Mouse (Mus musculus) hindbrain, embryonic 14.5 days (tissue): ENCODE measurements around the gene Ddx31. TPM values are rescaled to one million over a fixed set of nuclear protein-coding genes. Genes with fewer than 3 reads are reported as not detected.

ENCODE experiments used
- ATAC-seq: fragments of 200-750 bp; cut with Nextera tagmentation; 2 replicates; pipeline ENCODE4 v1.8.0; 2017; ENCODE audit warnings: moderate number of reproducible peaks, mild to moderate bottlenecking, moderate TSS enrichment, moderate library complexity; ENCODE audit not compliant: low FRiP score
- DNase-seq: peaks from one replicate; pipeline ENCODE4 v3.0.0-alpha.2; 2015; ENCODE audit warnings: low spot score
- H3K27ac ChIP-seq: fragments of 300-500 bp; sonication (generic); 2 replicates; pipeline ENCODE4 v1.5.1; 2014; ENCODE audit warnings: mild to moderate bottlenecking, moderate library complexity
- H3K27me3 ChIP-seq: fragments of 300-500 bp; sonication (generic); 2 replicates; pipeline ENCODE4 v1.6.1; 2014; ENCODE audit warnings: mild to moderate bottlenecking, low read length, mixed read lengths; ENCODE audit not compliant: control insufficient read depth, insufficient read depth
- H3K36me3 ChIP-seq: fragments of 300-500 bp; sonication (generic); replicated peaks from 2 replicates; pipeline ENCODE4 v1.6.1; 2014; ENCODE audit not compliant: control insufficient read depth, insufficient read depth
- H3K4me1 ChIP-seq: fragments of 300-500 bp; sonication (generic); replicated peaks from 2 replicates; pipeline ENCODE4 v1.6.1; 2014; ENCODE audit warnings: antibody characterized with exemption, low read length, mixed read lengths; ENCODE audit not compliant: control insufficient read depth, insufficient read depth
- H3K4me2 ChIP-seq: fragments of 300-500 bp; sonication (generic); replicated peaks from 2 replicates; pipeline ENCODE4 v1.6.1; 2014; ENCODE audit warnings: mild to moderate bottlenecking, moderate library complexity
- H3K4me3 ChIP-seq: fragments of 300-500 bp; sonication (generic); replicated peaks from 2 replicates; pipeline ENCODE4 v1.5.1; 2014; ENCODE audit warnings: mild to moderate bottlenecking, low read length
- H3K9ac ChIP-seq: fragments of 300-500 bp; sonication (generic); 2 replicates; pipeline ENCODE4 v1.6.1; 2014
- H3K9me3 ChIP-seq: fragments of 300-500 bp; sonication (generic); 2 replicates; pipeline ENCODE4 v1.6.1; 2016; ENCODE audit warnings: low read length; ENCODE audit not compliant: control insufficient read depth
- WGBS: fragments of 180-500 bp; shearing (Covaris S2); extraction: QIAGEN DNeasy Blood & Tissue Kit; methylation state at CpG from one replicate; pipeline ENCODE4 v1.1.7; 2014; 5-methylcytosine and 5-hydroxymethylcytosine counted together
- polyA plus RNA-seq: library from polyadenylated mRNA; unstranded; fragments of >200 nt; fragmentation: Nextera tagmentation; extraction: Ambion mirVana; gene quantifications from 2 replicates; pipeline ENCODE4 v1.2.1, GENCODE M21; 2014

Ddx31 gene
- polyA plus RNA-seq, 1 experiment from 2014 or later, result 14.3 TPM

DNA sequence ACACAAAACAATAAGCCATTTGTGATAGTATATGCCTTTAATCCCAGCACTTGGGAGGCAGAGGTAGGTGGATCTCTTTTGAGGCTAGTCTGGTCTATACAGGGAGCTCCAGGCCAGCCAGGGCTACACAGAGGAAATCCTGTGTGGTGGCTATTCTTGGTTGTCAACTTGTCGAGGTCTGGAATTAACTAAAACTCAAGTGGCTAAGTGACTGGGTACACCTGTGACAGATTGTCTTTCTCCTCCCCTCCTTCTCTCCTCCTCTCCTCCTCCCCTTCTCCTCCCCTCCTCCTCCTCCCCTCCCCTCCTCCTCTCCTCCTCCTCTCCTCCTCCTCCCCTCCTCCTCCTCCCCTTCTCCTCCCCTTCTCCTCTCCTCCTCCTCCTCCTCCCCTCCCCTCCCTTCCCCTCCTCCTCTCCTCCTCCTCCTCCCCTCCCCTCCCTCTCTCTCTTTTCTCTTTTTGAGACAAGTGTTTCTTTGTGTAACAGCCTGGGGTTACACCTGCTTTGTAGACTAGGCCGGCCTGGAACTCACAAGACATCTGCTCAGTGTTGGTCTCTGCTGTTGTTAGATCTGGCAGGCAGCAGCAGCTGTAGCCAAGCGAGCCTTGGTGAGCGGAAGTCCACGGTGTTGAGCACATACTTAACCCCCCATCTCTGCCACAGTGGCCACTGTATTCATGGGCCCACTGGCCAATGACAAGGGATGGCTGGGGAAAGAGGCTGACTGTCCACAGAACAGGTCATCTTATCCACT is 29.8 kb upstream of the Ddx31 start:
- no peaks in the 10 kb centered on the region for H3K4me1 ChIP-seq
- no peaks in the 10 kb centered on the region for H3K36me3 ChIP-seq
- H3K4me3 ChIP-seq, result no peak overlapping the region
- H3K9me3 ChIP-seq, result no peaks in the 10 kb centered on the region
- H3K27me3 ChIP-seq, result no peaks in the 10 kb centered on the region
- no peak overlapping the region for H3K9ac ChIP-seq
- ATAC-seq, result no peak
- H3K27ac ChIP-seq, result no peak overlapping the region
- 44% methylated on average over 5 of the region's 5 CpGs for whole genome bisulfite sequencing
- no peak for DNase-seq
- H3K4me2 ChIP-seq, result no peak overlapping the region

- no peak for ATAC-seq
- no peaks in the 10 kb centered on the region for H3K27me3 ChIP-seq
- peaks cover 6% of the 10 kb centered on the region for H3K36me3 ChIP-seq
- no peak for DNase-seq
- H3K27ac ChIP-seq, result no peak overlapping the region
- H3K9ac ChIP-seq, result no peak overlapping the region
- no peak overlapping the region for H3K4me3 ChIP-seq
- H3K9me3 ChIP-seq, result no peaks in the 10 kb centered on the region
- no peaks in the 10 kb centered on the region for H3K4me1 ChIP-seq
- no peak overlapping the region for H3K4me2 ChIP-seq
- 81% methylated on average over 4 of the region's 4 CpGs for WGBS
Observed at GRCm38 (mm10) chr2:28818866-28819265, 21.3 kb upstream of the Ddx31 start.

- Histone ChIP-seq H3K36me3 (peaks cover 92% of the 10 kb centered on the region), H3K9me3 (no peaks in the 10 kb centered on the region), H3K27me3 (no peaks in the 10 kb centered on the region), H3K4me2 (no peak overlapping the region), H3K9ac (no peak overlapping the region), H3K27ac (no peak overlapping the region), H3K4me1 (no peaks in the 10 kb centered on the region), H3K4me3 (no peak overlapping the region)
- 49% methylated on average over 4 of the region's 4 CpGs for WGBS
- ATAC-seq, result no peak
- DNase-seq, result no peak
Observed at GRCm38 (mm10) chr2:28829265-28829664, 10.9 kb upstream of the Ddx31 start.

DNA sequence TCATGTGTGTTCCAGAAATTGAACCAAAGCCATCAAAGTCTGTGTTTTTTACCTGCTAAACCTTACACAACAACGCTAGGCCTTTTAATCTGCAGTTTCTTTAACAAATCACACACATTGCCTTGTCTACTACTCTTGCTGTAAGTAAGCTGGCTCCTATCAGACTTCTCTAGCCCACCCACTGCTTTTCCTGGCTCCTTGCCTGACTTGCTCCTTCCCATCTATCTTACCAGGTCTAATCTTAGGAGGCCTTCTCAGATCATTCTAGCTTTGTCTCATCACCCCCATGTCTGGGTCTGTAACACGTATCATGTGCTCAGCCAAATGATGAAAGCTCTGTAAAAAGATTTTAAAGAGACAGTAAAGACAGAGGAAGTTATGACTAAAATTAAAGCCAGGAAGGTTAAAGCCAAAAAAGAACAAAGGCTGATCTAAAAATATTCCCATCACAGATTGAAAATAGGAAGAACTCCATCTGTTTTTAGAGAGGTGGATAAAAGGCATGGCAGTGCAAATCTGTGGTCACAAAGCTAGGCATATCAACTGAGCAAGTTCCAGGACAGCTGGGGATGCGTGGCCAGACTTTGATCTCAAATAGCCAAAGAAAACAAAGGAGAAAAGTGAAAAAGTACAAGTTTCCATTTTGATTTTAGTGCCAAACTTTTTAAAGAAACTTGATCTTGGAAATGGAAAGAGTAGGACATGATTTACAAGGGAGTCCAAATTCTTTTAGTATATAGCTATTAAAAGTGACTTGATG is 3.8 kb upstream of the Ddx31 start:
- H3K4me3 ChIP-seq, result no peak overlapping the region
- H3K27me3 ChIP-seq, result no peaks in the 10 kb centered on the region
- ATAC-seq, result no peak
- H3K36me3 ChIP-seq, result peaks cover 40% of the 10 kb centered on the region
- no peak overlapping the region for H3K9ac ChIP-seq
- H3K27ac ChIP-seq, result no peak overlapping the region
- 80% methylated on average over 3 of the region's 3 CpGs for WGBS
- H3K4me2 ChIP-seq, result no peak overlapping the region
- no peaks in the 10 kb centered on the region for H3K9me3 ChIP-seq
- H3K4me1 ChIP-seq, result peaks cover 33% of the 10 kb centered on the region
- no peak for DNase-seq

DNA sequence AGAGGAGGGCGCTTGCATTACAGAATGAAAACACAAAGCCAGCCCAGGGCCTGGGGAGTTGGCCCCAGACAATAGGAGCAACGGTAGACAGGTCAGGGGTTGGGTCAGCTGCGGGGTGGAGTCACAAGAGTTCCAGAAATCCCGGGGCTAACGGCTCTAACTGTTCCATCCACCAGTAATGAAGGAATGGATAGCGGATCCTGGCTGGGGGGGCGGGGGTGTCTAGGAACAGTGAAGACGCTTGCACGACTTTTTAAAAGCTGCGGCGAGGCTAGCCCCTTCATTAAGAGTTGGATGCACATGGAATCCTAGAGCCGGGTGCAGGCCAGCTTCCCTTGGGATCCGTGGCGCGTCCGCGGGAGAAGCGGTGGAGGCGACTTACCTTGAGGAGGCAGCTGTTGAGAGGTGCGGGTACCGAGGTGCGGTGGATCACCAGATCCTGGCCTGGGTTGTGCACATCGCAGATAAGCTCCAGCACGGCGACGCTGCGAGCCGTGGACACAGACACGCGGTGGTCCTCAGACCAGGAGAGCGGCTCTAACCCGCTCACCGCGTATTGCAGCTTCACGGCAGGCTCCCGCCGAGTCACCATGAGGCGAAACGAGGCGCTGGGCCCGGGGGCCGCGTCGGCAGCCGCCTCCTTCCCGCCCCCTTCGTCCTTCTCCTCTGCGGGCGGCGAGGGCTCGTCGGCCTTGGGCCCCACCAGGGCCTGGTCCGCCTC is 545 bp upstream of the Ddx31 start:
- Histone ChIP-seq H3K4me1 (peaks cover 45% of the 10 kb centered on the region), H3K27ac (peak overlapping the region; percentile 85), H3K4me2 (peak overlapping the region; percentile 95), H3K9ac (peak overlapping the region; percentile 91), H3K27me3 (no peaks in the 10 kb centered on the region), H3K9me3 (no peaks in the 10 kb centered on the region), H3K4me3 (peak overlapping the region; percentile 96), H3K36me3 (peaks cover 13% of the 10 kb centered on the region; the same call in 1 of the 2 replicates)
- ATAC-seq (peak; percentile 41), DNase-seq (no peak)
- WGBS, result 1% methylated on average over 53 of the region's 53 CpGs

DNA sequence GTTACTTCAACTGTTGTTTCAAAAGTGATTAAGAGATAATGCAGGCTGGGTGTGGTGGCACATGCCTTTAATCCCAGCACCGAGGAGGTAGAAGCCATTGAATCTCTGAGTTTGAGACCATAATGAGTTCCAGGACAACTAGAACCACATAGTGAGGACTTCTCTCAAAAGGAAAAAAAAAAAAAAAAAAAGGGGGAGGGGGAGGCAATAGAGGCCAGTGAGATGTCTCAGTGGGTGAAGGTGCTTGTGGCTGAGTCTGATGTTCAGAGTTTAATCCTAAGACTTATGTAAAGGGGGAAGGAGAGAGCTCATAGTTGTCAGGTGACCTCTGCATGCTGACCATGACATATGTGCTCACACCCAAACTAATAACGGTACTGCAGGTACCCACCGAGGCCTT is 1.8 kb downstream of the Ddx31 start:
- DNase-seq (no peak), ATAC-seq (no peak)
- Histone ChIP-seq H3K27me3 (no peaks in the 10 kb centered on the region), H3K27ac (no peak overlapping the region), H3K9ac (no peak overlapping the region), H3K4me2 (peak overlapping the region; percentile 95), H3K4me1 (peaks cover 39% of the 10 kb centered on the region), H3K36me3 (peaks cover 27% of the 10 kb centered on the region), H3K4me3 (no peak overlapping the region), H3K9me3 (no peaks in the 10 kb centered on the region)
- WGBS, result 83% methylated on average over 3 of the region's 3 CpGs

- H3K27ac ChIP-seq, result no peak overlapping the region
- ATAC-seq, result no peak
- DNase-seq, result no peak
- WGBS, result 93% methylated on average over 2 of the region's 2 CpGs
- no peaks in the 10 kb centered on the region for H3K9me3 ChIP-seq
- no peak overlapping the region for H3K4me3 ChIP-seq
- H3K4me1 ChIP-seq, result no peaks in the 10 kb centered on the region
- peaks cover 72% of the 10 kb centered on the region for H3K36me3 ChIP-seq
- H3K4me2 ChIP-seq, result no peak overlapping the region
- no peaks in the 10 kb centered on the region for H3K27me3 ChIP-seq
- H3K9ac ChIP-seq, result no peak overlapping the region
Observed at GRCm38 (mm10) chr2:28848879-28849278, 8.7 kb downstream of the Ddx31 start.

DNA sequence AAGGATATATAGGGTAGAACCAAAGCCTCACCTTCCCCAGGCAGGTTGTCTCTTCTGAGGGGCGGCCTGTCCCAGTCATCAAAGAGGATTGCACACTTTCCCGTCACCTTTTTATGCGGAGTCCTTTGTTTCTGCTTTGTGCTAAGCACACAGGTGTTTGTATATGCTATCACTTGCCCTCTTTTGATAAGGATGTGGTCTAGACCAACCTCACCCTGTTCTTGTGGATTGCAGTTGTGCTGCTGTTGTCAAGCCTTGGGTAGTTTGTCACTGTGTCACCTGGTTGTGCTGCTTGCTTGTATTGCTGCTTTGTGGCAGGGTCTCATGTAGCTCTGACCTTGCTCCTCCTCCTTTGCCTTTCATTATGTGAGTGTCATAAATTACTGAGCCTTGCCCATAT is 12.4 kb downstream of the Ddx31 start:
- ATAC-seq, result no peak
- WGBS, result 97% methylated on average over 3 of the region's 3 CpGs
- H3K9me3 ChIP-seq, result no peaks in the 10 kb centered on the region

GRCm38 (mm10) chr2:28855773-28856172 is 15.6 kb downstream of the Ddx31 start:
- DNase-seq, result no peak

More for the DNA sequence above, 12.4 kb downstream of the Ddx31 start:
- no peaks in the 10 kb centered on the region for H3K27me3 ChIP-seq
- DNase-seq, result no peak
- no peak overlapping the region for H3K27ac ChIP-seq
- H3K4me2 ChIP-seq, result no peak overlapping the region
- H3K4me3 ChIP-seq, result no peak overlapping the region
- no peaks in the 10 kb centered on the region for H3K4me1 ChIP-seq
- H3K36me3 ChIP-seq, result peaks cover 70% of the 10 kb centered on the region
- no peak overlapping the region for H3K9ac ChIP-seq

More at GRCm38 (mm10) chr2:28855773-28856172, 15.6 kb downstream of the Ddx31 start:
- H3K4me1 ChIP-seq, result no peaks in the 10 kb centered on the region
- H3K4me2 ChIP-seq, result no peak overlapping the region
- H3K27me3 ChIP-seq, result no peaks in the 10 kb centered on the region
- H3K36me3 ChIP-seq, result peaks cover 69% of the 10 kb centered on the region
- H3K9me3 ChIP-seq, result no peaks in the 10 kb centered on the region
- no peak for ATAC-seq
- H3K4me3 ChIP-seq, result no peak overlapping the region
- H3K9ac ChIP-seq, result no peak overlapping the region
- WGBS, result 96% methylated on average over 2 of the region's 2 CpGs
- no peak overlapping the region for H3K27ac ChIP-seq
